Mouse (Mus musculus): ENCODE results near the gene Bnc2.

- TF ChIP-seq CTCF (conservative IDR thresholded peaks at IDR 0.05; ENCODE audit: low read length), result no peak
- TF ChIP-seq POU5F1 (IDR thresholded peaks at IDR 0.05; ENCODE audit: borderline replicate concordance, low read length), result no peak
These were observed 271.5 kb downstream of the Bnc2 start for GRCm38 (mm10) chr4:84403356-84404145.
